Mouse (Mus musculus): ENCODE measurements around the gene Ank3. TPM values are rescaled to one million over a fixed set of nuclear protein-coding genes. Genes with fewer than 3 reads are reported as not detected.
A peak's percentile ranks its signal among the peaks of the same experiment; 100 is the strongest.

The Ank3 gene
- polyA plus RNA-seq, 1 experiment from 2014 or later: 48.8 TPM

DNA sequence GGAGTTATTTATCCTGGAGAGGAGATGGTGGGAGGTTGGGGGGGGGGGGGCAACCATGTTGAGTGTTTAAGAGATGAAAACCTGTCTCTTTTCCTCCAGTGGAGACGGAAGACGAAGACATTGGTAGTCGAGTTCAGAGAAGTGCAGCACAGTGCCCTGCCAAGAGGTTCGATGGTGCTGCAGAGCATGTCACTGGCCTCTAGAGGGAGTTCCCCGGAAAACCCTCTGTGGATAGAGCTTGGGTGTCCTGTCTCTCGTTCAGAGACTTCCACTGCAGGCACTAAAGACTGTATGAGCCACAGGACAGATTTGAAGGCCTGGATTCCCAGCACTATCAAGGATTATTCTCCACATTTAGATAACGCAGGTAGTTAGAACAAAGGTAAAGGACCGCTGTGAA, 382.9 kb downstream of the Ank3 start:
- ATAC-seq (replicated peaks; ENCODE audit: low FRiP score, low read depth) (no peak; the same call in 1 of the 2 replicates), DNase-seq (ENCODE audit: low spot score) (peak; percentile 78)
- Histone ChIP-seq H3K4me2 (ENCODE audit: low read length) (no peak overlapping the region), H3K9ac (ENCODE audit: low read depth, low read length) (no peak overlapping the region), H3K27me3 (ENCODE audit: insufficient read depth, low read length) (no peaks in the 10 kb centered on the region), H3K4me1 (replicated peaks; ENCODE audit: insufficient read depth, low read length) (peaks cover 6% of the 10 kb centered on the region; the same call in 1 of the 2 replicates), H3K36me3 (ENCODE audit: insufficient read depth, low read length) (no peaks in the 10 kb centered on the region), H3K27ac (no peak overlapping the region), H3K4me3 (replicated peaks; ENCODE audit: low read depth, low read length) (no peak overlapping the region), H3K9me3 (replicated peaks; ENCODE audit: low read length) (no peaks in the 10 kb centered on the region)
- peak; percentile 72 for TF ChIP-seq CTCF (IDR thresholded peaks at IDR 0.05; ENCODE audit: low read depth)
- 24% methylated on average over 8 of the region's 8 CpGs for WGBS

DNA sequence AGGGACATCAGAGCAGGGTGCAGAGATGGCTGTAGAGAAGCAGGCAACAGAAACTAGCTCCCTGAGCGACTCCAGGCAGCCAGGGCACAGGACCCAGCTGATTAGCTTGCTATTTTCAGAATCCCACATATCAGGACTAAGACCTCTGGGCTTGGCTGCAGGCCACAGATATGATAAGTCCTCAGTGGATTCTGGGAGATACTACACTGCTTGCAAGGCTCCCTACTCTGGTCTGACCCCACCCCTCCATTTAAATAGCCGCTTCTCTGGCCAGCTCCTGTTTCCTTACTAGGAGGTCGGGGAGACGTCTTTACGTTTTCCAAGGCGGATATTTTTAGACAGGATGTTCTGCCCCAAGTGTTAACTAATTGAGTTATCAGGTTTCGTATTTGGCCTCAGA, 386.7 kb downstream of the Ank3 start:
- ATAC-seq (replicated peaks; ENCODE audit: low FRiP score, low read depth): no peak
- no peaks in the 10 kb centered on the region for H3K27me3 ChIP-seq (ENCODE audit: insufficient read depth, low read length)
- no peak overlapping the region for H3K4me3 ChIP-seq (replicated peaks; ENCODE audit: low read depth, low read length)
- 9% methylated on average over 7 of the region's 7 CpGs for WGBS
- no peaks in the 10 kb centered on the region for H3K9me3 ChIP-seq (replicated peaks; ENCODE audit: low read length)
- peak overlapping the region; percentile 31 for H3K4me2 ChIP-seq (ENCODE audit: low read length)
- peaks cover 6% of the 10 kb centered on the region; the same call in 1 of the 2 replicates for H3K4me1 ChIP-seq (replicated peaks; ENCODE audit: insufficient read depth, low read length)
- no peak overlapping the region for H3K9ac ChIP-seq (ENCODE audit: low read depth, low read length)
- H3K27ac ChIP-seq: no peak overlapping the region
- TF ChIP-seq CTCF (IDR thresholded peaks at IDR 0.05; ENCODE audit: low read depth): no peak
- peak; percentile 63 for DNase-seq (ENCODE audit: low spot score)
- no peaks in the 10 kb centered on the region for H3K36me3 ChIP-seq (ENCODE audit: insufficient read depth, low read length)

- Histone ChIP-seq H3K9ac (ENCODE audit: low read depth, low read length) (no peak overlapping the region), H3K4me3 (replicated peaks; ENCODE audit: low read depth, low read length) (no peak overlapping the region), H3K36me3 (ENCODE audit: insufficient read depth, low read length) (no peaks in the 10 kb centered on the region), H3K27ac (no peak overlapping the region), H3K27me3 (ENCODE audit: insufficient read depth, low read length) (no peaks in the 10 kb centered on the region), H3K4me1 (replicated peaks; ENCODE audit: insufficient read depth, low read length) (peaks cover 6% of the 10 kb centered on the region; the same call in 1 of the 2 replicates), H3K4me2 (ENCODE audit: low read length) (peak overlapping the region; percentile 31), H3K9me3 (replicated peaks; ENCODE audit: low read length) (no peaks in the 10 kb centered on the region)
- DNase-seq (ENCODE audit: low spot score) (no peak), ATAC-seq (replicated peaks; ENCODE audit: low FRiP score, low read depth) (no peak)
- no peak for TF ChIP-seq CTCF (IDR thresholded peaks at IDR 0.05; ENCODE audit: low read depth)
- 53% methylated on average over 8 of the region's 8 CpGs for WGBS
Observed at GRCm38 (mm10) chr10:69785692-69786091, 387.1 kb downstream of the Ank3 start.

DNA sequence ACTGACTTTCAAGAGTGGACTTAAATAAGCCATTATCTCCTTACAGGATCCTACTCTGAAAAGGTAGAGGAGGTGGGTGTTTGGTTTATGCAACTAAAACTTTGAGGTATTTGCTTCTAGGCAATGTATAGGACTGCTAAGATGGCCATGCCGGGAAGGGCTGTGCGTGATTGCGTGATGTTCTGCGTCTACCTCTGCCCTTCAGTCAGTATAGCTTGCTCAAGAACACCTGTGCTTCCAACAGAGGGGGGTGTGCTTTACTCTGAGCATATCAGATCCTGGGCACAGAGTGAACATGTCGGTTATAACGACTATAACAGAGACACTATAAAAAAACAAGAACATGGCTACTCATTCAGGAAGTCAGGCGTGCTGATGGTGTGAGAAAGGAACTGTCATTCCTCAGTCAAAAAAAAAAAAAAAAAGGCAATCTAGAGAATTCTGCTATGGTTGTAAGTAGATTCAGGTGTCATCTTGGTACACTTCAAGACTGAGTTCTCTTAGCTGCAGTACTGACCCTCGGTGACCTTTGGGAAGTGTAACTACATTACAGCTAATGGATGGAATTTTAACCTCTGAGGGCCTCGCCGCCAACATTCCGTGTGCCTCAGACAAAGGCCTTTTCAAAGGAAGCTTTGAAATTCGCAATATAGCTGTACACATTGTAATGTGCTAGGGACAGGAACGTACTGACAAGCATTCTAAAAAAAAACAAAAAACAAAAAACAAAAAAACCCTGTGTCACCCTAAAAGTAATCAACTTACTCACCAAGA, 387.8 kb downstream of the Ank3 start:
- H3K4me3 ChIP-seq (replicated peaks; ENCODE audit: low read depth, low read length): no peak overlapping the region
- no peaks in the 10 kb centered on the region for H3K9me3 ChIP-seq (replicated peaks; ENCODE audit: low read length)
- peaks cover 6% of the 10 kb centered on the region; the same call in 1 of the 2 replicates for H3K4me1 ChIP-seq (replicated peaks; ENCODE audit: insufficient read depth, low read length)
- H3K9ac ChIP-seq (ENCODE audit: low read depth, low read length): no peak overlapping the region
- no peak for TF ChIP-seq CTCF (IDR thresholded peaks at IDR 0.05; ENCODE audit: low read depth)
- no peak for DNase-seq (ENCODE audit: low spot score)
- 63% methylated on average over 13 of the region's 13 CpGs for WGBS
- H3K27me3 ChIP-seq (ENCODE audit: insufficient read depth, low read length): no peaks in the 10 kb centered on the region
- ATAC-seq (replicated peaks; ENCODE audit: low FRiP score, low read depth): no peak
- no peaks in the 10 kb centered on the region for H3K36me3 ChIP-seq (ENCODE audit: insufficient read depth, low read length)
- no peak overlapping the region for H3K27ac ChIP-seq
- no peak overlapping the region for H3K4me2 ChIP-seq (ENCODE audit: low read length)

DNA sequence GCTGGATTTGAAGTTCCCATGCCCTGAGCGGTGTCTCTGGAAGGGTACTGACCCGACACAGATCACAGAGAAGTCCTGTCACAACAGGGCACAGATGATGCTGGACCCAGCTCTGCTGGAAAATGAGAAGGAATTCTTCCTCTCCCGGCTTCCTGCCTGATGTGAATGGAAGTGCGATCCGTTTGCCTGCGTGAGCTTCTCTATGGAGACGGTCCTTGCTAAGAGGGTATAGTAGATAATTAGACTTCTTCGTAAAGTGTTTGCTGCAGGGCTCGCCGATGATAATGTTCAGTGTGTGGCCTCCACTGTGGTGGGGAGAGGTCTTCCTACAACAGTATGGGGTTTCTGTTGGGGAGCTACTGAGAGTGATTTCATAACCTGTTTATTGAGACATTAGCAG, 388.8 kb downstream of the Ank3 start:
- peaks cover 6% of the 10 kb centered on the region; the same call in 1 of the 2 replicates for H3K4me1 ChIP-seq (replicated peaks; ENCODE audit: insufficient read depth, low read length)
- H3K9ac ChIP-seq (ENCODE audit: low read depth, low read length): no peak overlapping the region
- no peak overlapping the region for H3K4me3 ChIP-seq (replicated peaks; ENCODE audit: low read depth, low read length)
- DNase-seq (ENCODE audit: low spot score) (no peak), ATAC-seq (replicated peaks; ENCODE audit: low FRiP score, low read depth) (no peak)
- no peak overlapping the region for H3K4me2 ChIP-seq (ENCODE audit: low read length)
- no peaks in the 10 kb centered on the region for H3K27me3 ChIP-seq (ENCODE audit: insufficient read depth, low read length)
- 32% methylated on average over 10 of the region's 10 CpGs for WGBS
- TF ChIP-seq CTCF (IDR thresholded peaks at IDR 0.05; ENCODE audit: low read depth): no peak
- no peak overlapping the region for H3K27ac ChIP-seq
- no peaks in the 10 kb centered on the region for H3K9me3 ChIP-seq (replicated peaks; ENCODE audit: low read length)
- no peaks in the 10 kb centered on the region for H3K36me3 ChIP-seq (ENCODE audit: insufficient read depth, low read length)

DNA sequence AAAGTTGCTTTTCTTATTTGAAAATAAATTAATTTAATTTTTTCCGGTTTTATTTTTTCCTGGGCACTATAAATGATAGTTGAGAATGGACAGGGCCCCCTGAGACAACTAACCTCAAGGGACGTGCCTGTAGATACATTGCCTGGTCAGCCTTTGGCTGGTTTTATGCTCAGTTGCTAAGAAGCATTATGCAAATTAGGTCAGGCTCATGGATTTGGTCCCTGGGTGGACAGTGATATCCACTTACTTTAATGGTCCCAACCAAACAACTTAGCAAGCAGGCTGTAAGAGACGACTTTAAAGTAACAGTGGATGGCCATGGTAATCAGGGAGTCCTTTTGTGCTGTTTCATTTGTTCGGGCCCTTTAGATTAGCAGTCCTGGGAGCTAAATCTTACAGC, 392.0 kb downstream of the Ank3 start:
- DNase-seq (ENCODE audit: low spot score) (no peak), ATAC-seq (replicated peaks; ENCODE audit: low FRiP score, low read depth) (no peak)
- Histone ChIP-seq H3K27me3 (ENCODE audit: insufficient read depth, low read length) (no peaks in the 10 kb centered on the region), H3K9ac (ENCODE audit: low read depth, low read length) (no peak overlapping the region), H3K4me2 (ENCODE audit: low read length) (no peak overlapping the region), H3K27ac (no peak overlapping the region), H3K9me3 (replicated peaks; ENCODE audit: low read length) (no peaks in the 10 kb centered on the region), H3K4me1 (replicated peaks; ENCODE audit: insufficient read depth, low read length) (peaks cover under 1% of the 10 kb centered on the region; the same call in 1 of the 2 replicates), H3K4me3 (replicated peaks; ENCODE audit: low read depth, low read length) (no peak overlapping the region), H3K36me3 (ENCODE audit: insufficient read depth, low read length) (no peaks in the 10 kb centered on the region)
- no peak for TF ChIP-seq CTCF (IDR thresholded peaks at IDR 0.05; ENCODE audit: low read depth)
- 64% methylated on average over 4 of the region's 4 CpGs for WGBS

All from kidney, postnatal 0 days (tissue).